Mouse (Mus musculus): ENCODE results near the gene Srcap. TPM values are rescaled to one million over a fixed set of nuclear protein-coding genes. Genes with fewer than 3 reads are reported as not detected.
A peak's percentile ranks its signal among the peaks of the same experiment; 100 is the strongest.

Gene Srcap
- polyA plus RNA-seq, 1 experiment from 2014 or later = 12.5 TPM

DNA sequence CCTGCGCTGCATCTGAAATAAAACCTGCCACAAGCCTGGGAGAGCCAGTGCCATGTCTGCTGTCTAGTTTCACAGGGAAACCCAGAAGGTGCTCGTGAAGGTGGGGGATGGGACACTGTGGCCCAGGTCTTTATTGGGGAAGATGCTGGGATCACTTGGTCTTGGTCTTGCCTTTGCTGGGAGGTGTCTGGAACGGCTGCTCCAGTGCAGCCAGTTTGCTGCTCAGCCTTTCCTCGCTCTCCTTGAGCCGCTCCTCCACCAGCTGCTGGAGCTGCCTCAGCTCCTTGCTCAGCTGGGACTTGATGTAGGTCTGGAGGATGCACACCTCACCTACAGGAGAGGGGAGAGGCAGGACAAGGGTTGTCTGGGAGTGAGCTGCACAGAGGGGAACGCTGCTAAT, 71.5 kb downstream of the Srcap start:
- Histone ChIP-seq H3K27ac (ENCODE audit: low read depth, low read length) (no peak overlapping the region), H3K9me3 (ENCODE audit: control insufficient read depth) (no peaks in the 10 kb centered on the region), H3K27me3 (replicated peaks; ENCODE audit: control insufficient read depth, insufficient read depth, low read length) (no peaks in the 10 kb centered on the region), H3K4me3 (ENCODE audit: low read depth, low read length) (no peak overlapping the region), H3K4me1 (replicated peaks; ENCODE audit: control insufficient read depth, insufficient read depth, low read length) (no peaks in the 10 kb centered on the region; the same call in 1 of the 2 replicates), H3K36me3 (ENCODE audit: control insufficient read depth, insufficient read depth) (peaks cover 59% of the 10 kb centered on the region), H3K4me2 (replicated peaks; ENCODE audit: low read depth) (no peak overlapping the region), H3K9ac (ENCODE audit: low read depth, low read length) (no peak overlapping the region)
- WGBS = 97% methylated on average over 6 of the region's 6 CpGs
- no peak for ATAC-seq
- TF ChIP-seq CTCF (IDR thresholded peaks at IDR 0.05; ENCODE audit: low read depth) = no peak

DNA sequence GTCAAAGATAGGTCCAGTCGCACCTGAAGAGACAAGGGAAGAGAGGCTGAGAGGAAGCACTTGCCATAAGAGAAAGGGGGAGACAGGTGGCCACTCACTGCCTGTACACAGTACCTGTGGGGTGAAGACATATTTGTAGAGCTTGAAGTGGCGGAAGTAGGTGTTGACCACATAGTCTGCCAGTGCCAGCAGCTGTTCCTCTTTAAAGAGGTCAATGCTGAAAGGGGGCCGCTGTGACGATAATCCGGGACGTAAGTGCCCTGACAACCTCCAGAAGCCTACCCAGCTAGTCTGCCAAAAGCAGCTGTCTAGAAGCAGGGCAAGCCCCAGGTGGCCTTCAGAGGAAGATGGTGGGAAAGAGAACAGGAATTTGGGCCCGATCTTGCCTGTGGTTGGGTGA, 73.2 kb downstream of the Srcap start:
- Histone ChIP-seq H3K4me1 (replicated peaks; ENCODE audit: control insufficient read depth, insufficient read depth, low read length) (no peaks in the 10 kb centered on the region; the same call in 1 of the 2 replicates), H3K9me3 (ENCODE audit: control insufficient read depth) (no peaks in the 10 kb centered on the region), H3K27me3 (replicated peaks; ENCODE audit: control insufficient read depth, insufficient read depth, low read length) (no peaks in the 10 kb centered on the region), H3K4me3 (ENCODE audit: low read depth, low read length) (no peak overlapping the region), H3K27ac (ENCODE audit: low read depth, low read length) (no peak overlapping the region), H3K36me3 (ENCODE audit: control insufficient read depth, insufficient read depth) (peaks cover 44% of the 10 kb centered on the region), H3K9ac (ENCODE audit: low read depth, low read length) (no peak overlapping the region), H3K4me2 (replicated peaks; ENCODE audit: low read depth) (no peak overlapping the region)
- TF ChIP-seq CTCF (IDR thresholded peaks at IDR 0.05; ENCODE audit: low read depth) = no peak
- WGBS = 85% methylated on average over 7 of the region's 7 CpGs
- ATAC-seq = no peak

DNA sequence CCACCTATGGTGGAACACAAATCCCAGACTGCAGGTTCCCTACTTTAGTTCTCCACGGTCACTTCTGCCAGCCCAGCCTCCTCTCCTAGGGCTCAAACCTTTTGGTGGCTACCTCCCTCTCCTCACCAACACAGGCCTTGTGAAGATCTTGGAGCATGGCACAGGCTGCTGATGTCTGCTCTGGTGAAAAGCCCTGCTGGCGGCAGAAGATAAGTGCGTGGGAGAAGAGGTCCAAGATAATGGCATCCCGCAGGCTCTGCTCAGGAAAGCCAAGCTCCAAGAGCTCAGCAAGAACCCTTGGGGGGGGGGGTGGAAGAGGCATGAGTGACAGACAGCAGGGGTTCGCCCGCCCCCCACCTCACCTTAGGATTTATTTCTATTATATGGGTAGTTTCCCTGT, 74.4 kb downstream of the Srcap start:
- H3K9ac ChIP-seq (ENCODE audit: low read depth, low read length) = no peak overlapping the region
- H3K4me1 ChIP-seq (replicated peaks; ENCODE audit: control insufficient read depth, insufficient read depth, low read length) = no peaks in the 10 kb centered on the region; the same call in 1 of the 2 replicates
- H3K27ac ChIP-seq (ENCODE audit: low read depth, low read length) = no peak overlapping the region
- 88% methylated on average over 6 of the region's 6 CpGs for WGBS
- H3K27me3 ChIP-seq (replicated peaks; ENCODE audit: control insufficient read depth, insufficient read depth, low read length) = no peaks in the 10 kb centered on the region
- H3K4me3 ChIP-seq (ENCODE audit: low read depth, low read length) = no peak overlapping the region
- H3K4me2 ChIP-seq (replicated peaks; ENCODE audit: low read depth) = no peak overlapping the region
- no peaks in the 10 kb centered on the region for H3K9me3 ChIP-seq (ENCODE audit: control insufficient read depth)
- ATAC-seq = no peak
- H3K36me3 ChIP-seq (ENCODE audit: control insufficient read depth, insufficient read depth) = peaks cover 43% of the 10 kb centered on the region
- no peak for TF ChIP-seq CTCF (IDR thresholded peaks at IDR 0.05; ENCODE audit: low read depth)

DNA sequence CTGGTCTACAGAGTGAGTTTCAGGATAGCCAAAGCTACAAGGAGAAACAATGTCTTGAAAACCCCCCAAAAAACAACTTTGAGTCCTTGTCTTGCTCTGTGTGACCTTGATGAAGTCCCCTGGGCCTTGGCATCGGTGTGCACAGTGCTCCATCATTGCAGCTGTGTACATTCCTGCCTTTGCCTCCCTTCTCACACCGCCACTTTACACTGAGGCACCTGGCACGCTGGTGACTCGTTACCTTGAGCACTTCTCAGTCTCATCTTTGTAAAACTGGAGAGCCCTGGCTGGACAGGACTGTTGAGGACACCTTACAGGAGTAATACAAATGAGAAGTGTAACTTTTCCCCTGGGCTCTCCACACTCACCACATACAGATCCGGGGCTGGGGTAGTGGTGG, 75.4 kb downstream of the Srcap start:
- Histone ChIP-seq H3K9me3 (ENCODE audit: control insufficient read depth) (no peaks in the 10 kb centered on the region), H3K36me3 (ENCODE audit: control insufficient read depth, insufficient read depth) (peaks cover 45% of the 10 kb centered on the region), H3K4me3 (ENCODE audit: low read depth, low read length) (no peak overlapping the region), H3K27ac (ENCODE audit: low read depth, low read length) (no peak overlapping the region), H3K4me2 (replicated peaks; ENCODE audit: low read depth) (peak overlapping the region; percentile 91), H3K4me1 (replicated peaks; ENCODE audit: control insufficient read depth, insufficient read depth, low read length) (no peaks in the 10 kb centered on the region; the same call in 1 of the 2 replicates), H3K27me3 (replicated peaks; ENCODE audit: control insufficient read depth, insufficient read depth, low read length) (no peaks in the 10 kb centered on the region), H3K9ac (ENCODE audit: low read depth, low read length) (0 out of 2 replicates have a peak overlapping the region, but pooled peaks have one; percentile 40)
- ATAC-seq = no peak
- TF ChIP-seq CTCF (IDR thresholded peaks at IDR 0.05; ENCODE audit: low read depth) = no peak
- WGBS = 58% methylated on average over 5 of the region's 5 CpGs

- Histone ChIP-seq H3K4me1 (replicated peaks; ENCODE audit: control insufficient read depth, insufficient read depth, low read length) (no peaks in the 10 kb centered on the region; the same call in 1 of the 2 replicates), H3K4me2 (replicated peaks; ENCODE audit: low read depth) (peak within 1 kb of the TSS; percentile 91), H3K27ac (ENCODE audit: low read depth, low read length) (peak within 1 kb of the TSS; percentile 41), H3K9me3 (ENCODE audit: control insufficient read depth) (no peaks in the 10 kb centered on the region), H3K27me3 (replicated peaks; ENCODE audit: control insufficient read depth, insufficient read depth, low read length) (no peaks in the 10 kb centered on the region), H3K36me3 (ENCODE audit: control insufficient read depth, insufficient read depth) (peaks cover 45% of the 10 kb centered on the region), H3K9ac (ENCODE audit: low read depth, low read length) (peak within 1 kb of the TSS; percentile 94), H3K4me3 (ENCODE audit: low read depth, low read length) (peak within 1 kb of the TSS; percentile 98)
- ATAC-seq = peak; percentile 96
- TF ChIP-seq CTCF (IDR thresholded peaks at IDR 0.05; ENCODE audit: low read depth) = peak; percentile 8; the same call in 1 of the 2 replicates
- WGBS = under 1% methylated on average over 50 of the region's 50 CpGs
Observed at GRCm38 (mm10) chr7:127588011-127588871, 76.5 kb downstream of the Srcap start, which contains the start of the genes Ccdc189 and Rnf40. Gene Ccdc189 (minus strand): TSS chr7:127588595. Gene Rnf40 (plus strand): TSS chr7:127588767.

DNA sequence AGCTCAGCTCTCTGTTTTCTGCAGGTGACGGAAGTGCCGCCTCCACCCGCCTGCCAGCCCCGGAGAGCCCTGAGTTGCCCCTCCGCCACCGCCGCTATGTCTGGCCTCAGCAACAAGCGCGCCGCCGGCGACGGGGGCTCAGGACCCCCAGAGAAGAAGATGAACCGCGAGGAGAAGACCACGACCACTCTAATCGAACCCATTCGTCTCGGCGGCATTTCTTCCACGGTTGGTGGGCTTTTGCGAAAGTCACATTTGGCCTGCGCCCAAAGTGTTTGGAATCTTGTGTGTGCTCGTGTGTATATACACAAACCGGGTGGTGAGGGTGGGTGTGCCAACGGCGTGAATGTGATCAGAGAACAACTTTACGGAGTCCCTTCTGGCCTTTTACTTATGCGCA, 77.1 kb downstream of the Srcap start:
- Histone ChIP-seq H3K4me3 (ENCODE audit: low read depth, low read length) (peak overlapping the region; percentile 98), H3K36me3 (ENCODE audit: control insufficient read depth, insufficient read depth) (peaks cover 45% of the 10 kb centered on the region), H3K27ac (ENCODE audit: low read depth, low read length) (0 out of 2 replicates have a peak overlapping the region, but pooled peaks have one; percentile 41), H3K9me3 (ENCODE audit: control insufficient read depth) (no peaks in the 10 kb centered on the region), H3K9ac (ENCODE audit: low read depth, low read length) (peak overlapping the region; percentile 94), H3K4me1 (replicated peaks; ENCODE audit: control insufficient read depth, insufficient read depth, low read length) (no peaks in the 10 kb centered on the region; the same call in 1 of the 2 replicates), H3K4me2 (replicated peaks; ENCODE audit: low read depth) (peak overlapping the region; percentile 91), H3K27me3 (replicated peaks; ENCODE audit: control insufficient read depth, insufficient read depth, low read length) (no peaks in the 10 kb centered on the region)
- ATAC-seq = no peak
- TF ChIP-seq CTCF (IDR thresholded peaks at IDR 0.05; ENCODE audit: low read depth) = no peak
- 3% methylated on average over 29 of the region's 29 CpGs for WGBS
